Mouse (Mus musculus): ENCODE measurements around the gene Ak9. TPM values are rescaled to one million over a fixed set of nuclear protein-coding genes. Genes with fewer than 3 reads are reported as not detected.
A peak's percentile ranks its signal among the peaks of the same experiment; 100 is the strongest.

Ak9 gene
- polyA plus RNA-seq, 1 experiment from 2014 or later = 0.51 TPM

DNA sequence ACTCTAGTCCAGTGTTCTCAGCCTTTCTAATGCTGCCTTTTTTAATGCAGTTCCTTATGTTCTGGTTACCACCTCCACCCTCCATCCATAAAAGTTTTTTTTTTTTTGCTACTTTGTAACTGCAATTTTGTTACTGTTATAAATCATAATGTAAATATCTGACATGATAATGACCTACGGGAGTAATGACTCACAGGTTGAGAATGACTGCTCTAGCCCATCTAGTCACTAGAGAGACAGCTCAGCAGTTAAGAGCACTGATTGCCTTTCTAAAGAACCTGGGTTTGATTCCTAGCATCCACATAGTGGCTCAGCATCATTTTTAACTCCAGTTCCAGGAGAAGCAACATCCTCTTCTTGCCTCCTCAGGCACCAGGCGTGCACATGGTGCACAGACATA is 21.7 kb upstream of the Ak9 start:
- 59% methylated on average over 2 of the region's 2 CpGs for WGBS
- no peaks in the 10 kb centered on the region for H3K9me3 ChIP-seq (ENCODE audit: control insufficient read depth, low read length)
- no peaks in the 10 kb centered on the region for H3K27me3 ChIP-seq (ENCODE audit: control insufficient read depth, insufficient read depth, low read depth, low read length)
- no peak overlapping the region for H3K9ac ChIP-seq (ENCODE audit: low read length)
- no peak overlapping the region for H3K4me3 ChIP-seq (ENCODE audit: low read length)
- H3K4me1 ChIP-seq (replicated peaks; ENCODE audit: control insufficient read depth, insufficient read depth, low read length) = peaks cover 4% of the 10 kb centered on the region; the same call in 1 of the 2 replicates
- H3K4me2 ChIP-seq (ENCODE audit: low read depth, low read length) = no peak overlapping the region
- H3K27ac ChIP-seq (ENCODE audit: low read length) = no peak overlapping the region
- H3K36me3 ChIP-seq (ENCODE audit: control insufficient read depth, insufficient read depth, low read length) = no peaks in the 10 kb centered on the region
- ATAC-seq (ENCODE audit: low read depth) = no peak

DNA sequence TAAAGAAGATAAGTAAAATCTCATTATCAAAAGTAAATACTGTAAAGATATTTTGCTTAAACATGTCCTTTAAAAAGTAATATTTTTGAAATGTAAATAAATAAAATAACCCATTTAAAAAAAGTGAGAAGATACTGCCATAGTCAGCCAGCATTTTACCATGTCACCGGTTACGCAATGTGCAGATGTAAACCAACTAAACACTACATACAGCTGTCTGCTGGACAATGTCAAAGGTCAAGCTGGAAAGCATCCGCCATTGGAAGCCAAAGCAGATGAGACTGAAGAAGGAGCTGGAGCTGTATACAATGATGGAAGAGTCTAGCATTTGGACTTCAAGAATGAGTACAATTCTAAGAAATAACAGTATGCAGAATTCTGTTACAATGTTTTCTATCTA is 16.2 kb upstream of the Ak9 start:
- Histone ChIP-seq H3K9ac (ENCODE audit: low read length) (no peak overlapping the region), H3K27ac (ENCODE audit: low read length) (no peak overlapping the region), H3K36me3 (ENCODE audit: control insufficient read depth, insufficient read depth, low read length) (no peaks in the 10 kb centered on the region), H3K27me3 (ENCODE audit: control insufficient read depth, insufficient read depth, low read depth, low read length) (no peaks in the 10 kb centered on the region), H3K4me2 (ENCODE audit: low read depth, low read length) (no peak overlapping the region), H3K4me3 (ENCODE audit: low read length) (no peak overlapping the region), H3K9me3 (ENCODE audit: control insufficient read depth, low read length) (no peaks in the 10 kb centered on the region), H3K4me1 (replicated peaks; ENCODE audit: control insufficient read depth, insufficient read depth, low read length) (peaks cover 8% of the 10 kb centered on the region)
- ATAC-seq (ENCODE audit: low read depth) = peak; percentile 79
- WGBS = 51% methylated on average over 3 of the region's 3 CpGs

DNA sequence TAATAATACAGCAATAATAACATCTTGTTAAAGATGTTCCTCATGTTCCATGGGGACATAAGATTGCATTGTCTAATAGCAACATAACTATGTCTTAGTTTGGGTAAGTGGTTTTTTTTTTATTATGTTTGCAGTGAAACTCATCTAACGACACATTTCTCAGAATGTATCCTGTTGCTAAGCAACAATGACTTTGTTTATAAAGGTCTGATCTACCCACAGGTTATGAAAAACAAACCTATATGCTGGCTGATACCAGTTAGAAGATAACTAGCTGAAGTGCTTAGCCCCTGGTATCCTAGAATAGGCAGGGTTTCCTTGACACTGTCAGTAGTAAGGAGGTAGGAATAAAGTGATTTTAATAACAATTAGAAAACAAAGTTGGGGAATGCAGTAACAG is 15.7 kb upstream of the Ak9 start:
- no peak overlapping the region for H3K9ac ChIP-seq (ENCODE audit: low read length)
- no peaks in the 10 kb centered on the region for H3K27me3 ChIP-seq (ENCODE audit: control insufficient read depth, insufficient read depth, low read depth, low read length)
- no peaks in the 10 kb centered on the region for H3K36me3 ChIP-seq (ENCODE audit: control insufficient read depth, insufficient read depth, low read length)
- H3K4me2 ChIP-seq (ENCODE audit: low read depth, low read length) = no peak overlapping the region
- H3K9me3 ChIP-seq (ENCODE audit: control insufficient read depth, low read length) = no peaks in the 10 kb centered on the region
- no peak overlapping the region for H3K27ac ChIP-seq (ENCODE audit: low read length)
- H3K4me3 ChIP-seq (ENCODE audit: low read length) = no peak overlapping the region
- WGBS = 41% methylated on average over 1 of the region's 1 CpGs
- peaks cover 10% of the 10 kb centered on the region for H3K4me1 ChIP-seq (replicated peaks; ENCODE audit: control insufficient read depth, insufficient read depth, low read length)
- ATAC-seq (ENCODE audit: low read depth) = no peak

DNA sequence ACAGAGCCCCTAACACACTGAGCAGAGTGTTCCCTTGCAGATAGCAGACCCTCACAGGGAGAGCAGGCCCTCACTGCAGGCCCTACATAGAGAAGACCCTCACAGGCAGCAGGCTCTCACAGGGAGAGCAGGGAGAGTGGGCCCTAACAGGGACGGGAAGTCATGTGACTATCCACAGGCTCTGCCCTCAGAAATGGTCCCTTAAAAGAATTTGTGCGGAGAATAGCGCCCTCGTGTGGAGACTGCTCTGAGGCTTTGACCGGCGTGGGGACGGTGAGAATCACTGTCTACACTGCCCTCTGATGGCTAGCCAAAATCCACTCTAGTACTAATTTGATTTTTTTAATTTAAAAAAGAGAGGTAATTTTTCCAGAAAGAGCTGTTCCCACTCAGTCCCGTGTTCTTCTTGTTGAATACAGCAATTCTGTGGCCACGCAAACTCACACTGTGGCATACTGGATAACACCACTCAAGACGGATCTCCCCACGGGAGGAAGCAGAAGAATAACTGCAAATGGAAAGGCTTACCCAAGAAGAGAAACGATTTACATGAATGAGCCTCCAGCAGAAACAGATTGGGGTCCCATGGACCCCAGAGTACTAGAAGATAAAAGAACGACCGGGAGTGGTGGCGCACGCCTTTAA is 14.9 kb upstream of the Ak9 start:
- peak overlapping the region; percentile 50; the same call in 1 of the 2 replicates for H3K9ac ChIP-seq (ENCODE audit: low read length)
- no peak overlapping the region for H3K27ac ChIP-seq (ENCODE audit: low read length)
- H3K36me3 ChIP-seq (ENCODE audit: control insufficient read depth, insufficient read depth, low read length) = no peaks in the 10 kb centered on the region
- H3K9me3 ChIP-seq (ENCODE audit: control insufficient read depth, low read length) = no peaks in the 10 kb centered on the region
- peak; percentile 80 for ATAC-seq (ENCODE audit: low read depth)
- 37% methylated on average over 16 of the region's 16 CpGs for WGBS
- peaks cover 16% of the 10 kb centered on the region for H3K4me1 ChIP-seq (replicated peaks; ENCODE audit: control insufficient read depth, insufficient read depth, low read length)
- H3K4me2 ChIP-seq (ENCODE audit: low read depth, low read length) = no peak overlapping the region
- no peak overlapping the region for H3K4me3 ChIP-seq (ENCODE audit: low read length)
- no peaks in the 10 kb centered on the region for H3K27me3 ChIP-seq (ENCODE audit: control insufficient read depth, insufficient read depth, low read depth, low read length)

DNA sequence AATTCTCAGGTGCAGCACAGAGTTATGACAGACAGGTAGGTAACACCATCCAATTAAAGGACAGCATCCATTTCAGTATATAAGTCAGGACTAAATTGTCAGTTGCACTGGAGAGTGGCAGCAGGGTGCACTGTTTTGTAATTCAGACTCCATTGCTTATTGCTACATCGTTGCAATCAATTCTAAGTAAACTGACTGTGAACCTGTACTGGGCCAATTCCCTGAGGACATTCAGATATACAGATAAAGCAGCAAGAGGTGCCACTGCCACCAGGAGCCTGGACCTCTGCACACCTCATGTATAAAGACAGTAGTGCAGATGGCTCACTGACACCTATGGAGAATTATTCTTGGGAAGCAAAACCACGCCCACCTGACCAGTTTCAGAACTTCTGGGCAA is 12.8 kb upstream of the Ak9 start:
- WGBS = 83% methylated on average over 2 of the region's 2 CpGs
- Histone ChIP-seq H3K4me3 (ENCODE audit: low read length) (no peak overlapping the region), H3K27me3 (ENCODE audit: control insufficient read depth, insufficient read depth, low read depth, low read length) (no peaks in the 10 kb centered on the region)

DNA sequence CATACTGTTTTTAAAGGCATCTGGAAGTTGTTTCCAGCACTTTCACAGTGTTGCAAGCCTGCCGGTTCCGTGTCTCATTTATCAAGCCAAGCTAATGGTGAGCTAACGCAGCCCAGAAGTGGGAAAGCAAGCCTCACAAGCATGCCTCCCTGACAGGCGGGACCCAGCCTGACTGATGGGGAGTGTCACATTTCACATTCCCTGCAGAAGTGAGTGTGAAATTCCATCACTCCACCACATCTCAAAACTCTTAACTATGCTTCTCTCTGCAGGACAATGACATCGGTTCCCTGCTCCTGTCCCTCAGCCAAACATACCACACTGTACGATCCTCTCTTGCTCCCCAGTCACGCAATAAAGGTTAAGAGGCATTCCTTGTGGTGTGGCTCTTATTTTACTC is 10.8 kb upstream of the Ak9 start:
- Histone ChIP-seq H3K27me3 (ENCODE audit: control insufficient read depth, insufficient read depth, low read depth, low read length) (no peaks in the 10 kb centered on the region), H3K4me3 (ENCODE audit: low read length) (no peak overlapping the region), H3K4me1 (replicated peaks; ENCODE audit: control insufficient read depth, insufficient read depth, low read length) (peaks cover 16% of the 10 kb centered on the region), H3K9ac (ENCODE audit: low read length) (no peak overlapping the region), H3K27ac (ENCODE audit: low read length) (no peak overlapping the region), H3K4me2 (ENCODE audit: low read depth, low read length) (peak overlapping the region; percentile 43), H3K36me3 (ENCODE audit: control insufficient read depth, insufficient read depth, low read length) (no peaks in the 10 kb centered on the region), H3K9me3 (ENCODE audit: control insufficient read depth, low read length) (no peaks in the 10 kb centered on the region)
- peak; percentile 90 for ATAC-seq (ENCODE audit: low read depth)
- WGBS = under 1% methylated on average over 7 of the region's 7 CpGs

More for the DNA sequence above, 12.8 kb upstream of the Ak9 start:
- Histone ChIP-seq H3K36me3 (ENCODE audit: control insufficient read depth, insufficient read depth, low read length) (no peaks in the 10 kb centered on the region), H3K4me2 (ENCODE audit: low read depth, low read length) (no peak overlapping the region), H3K27ac (ENCODE audit: low read length) (no peak overlapping the region), H3K4me1 (replicated peaks; ENCODE audit: control insufficient read depth, insufficient read depth, low read length) (peaks cover 16% of the 10 kb centered on the region), H3K9me3 (ENCODE audit: control insufficient read depth, low read length) (no peaks in the 10 kb centered on the region), H3K9ac (ENCODE audit: low read length) (no peak overlapping the region)
- ATAC-seq (ENCODE audit: low read depth) = no peak

DNA sequence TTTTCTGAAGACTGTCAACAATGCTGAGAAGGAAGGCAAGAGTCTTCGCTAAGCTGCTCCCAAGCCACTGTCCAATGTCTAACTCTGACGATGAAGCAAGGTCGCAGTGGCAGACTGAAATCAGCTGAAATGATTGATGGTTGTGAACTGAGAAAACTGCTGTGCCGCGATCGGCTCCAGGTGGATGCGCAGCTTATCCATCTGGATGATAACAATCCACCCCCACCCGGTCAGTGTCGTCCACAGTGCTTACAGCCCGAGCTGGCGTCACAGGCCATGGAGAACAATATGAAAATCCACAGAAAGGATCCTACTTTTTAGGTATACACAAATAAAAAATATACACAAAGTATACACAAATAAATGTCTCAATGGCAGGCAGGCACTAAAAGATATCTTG is 9.0 kb upstream of the Ak9 start:
- no peak overlapping the region for H3K4me3 ChIP-seq (ENCODE audit: low read length)
- 47% methylated on average over 11 of the region's 11 CpGs for WGBS
- no peaks in the 10 kb centered on the region for H3K9me3 ChIP-seq (ENCODE audit: control insufficient read depth, low read length)
- H3K4me2 ChIP-seq (ENCODE audit: low read depth, low read length) = no peak overlapping the region
- H3K9ac ChIP-seq (ENCODE audit: low read length) = no peak overlapping the region
- no peaks in the 10 kb centered on the region for H3K27me3 ChIP-seq (ENCODE audit: control insufficient read depth, insufficient read depth, low read depth, low read length)
- peaks cover 9% of the 10 kb centered on the region for H3K4me1 ChIP-seq (replicated peaks; ENCODE audit: control insufficient read depth, insufficient read depth, low read length)
- no peak overlapping the region for H3K27ac ChIP-seq (ENCODE audit: low read length)
- no peak for ATAC-seq (ENCODE audit: low read depth)
- no peaks in the 10 kb centered on the region for H3K36me3 ChIP-seq (ENCODE audit: control insufficient read depth, insufficient read depth, low read length)

DNA sequence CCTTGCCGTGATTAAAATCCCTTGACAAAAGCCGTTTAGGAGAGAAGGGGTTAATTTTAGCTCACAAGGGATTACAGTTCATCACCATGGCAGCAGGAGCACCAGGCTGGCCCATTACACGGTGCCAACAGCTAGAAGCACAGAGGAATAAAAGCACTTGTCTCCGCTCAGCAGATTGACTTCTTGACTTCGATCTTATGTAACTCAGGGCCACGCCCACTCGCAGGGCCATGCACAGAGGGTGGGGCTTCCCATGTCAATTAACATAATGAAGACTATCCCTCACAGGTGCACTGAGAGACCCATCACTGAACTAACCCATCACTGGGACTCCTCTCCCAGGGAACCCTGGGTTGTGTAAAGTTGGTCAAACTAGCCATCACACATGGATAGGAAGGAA is 8.6 kb upstream of the Ak9 start:
- Histone ChIP-seq H3K4me1 (replicated peaks; ENCODE audit: control insufficient read depth, insufficient read depth, low read length) (peaks cover 9% of the 10 kb centered on the region), H3K9me3 (ENCODE audit: control insufficient read depth, low read length) (no peaks in the 10 kb centered on the region), H3K27me3 (ENCODE audit: control insufficient read depth, insufficient read depth, low read depth, low read length) (no peaks in the 10 kb centered on the region), H3K4me2 (ENCODE audit: low read depth, low read length) (no peak overlapping the region), H3K36me3 (ENCODE audit: control insufficient read depth, insufficient read depth, low read length) (no peaks in the 10 kb centered on the region), H3K27ac (ENCODE audit: low read length) (no peak overlapping the region), H3K4me3 (ENCODE audit: low read length) (no peak overlapping the region), H3K9ac (ENCODE audit: low read length) (no peak overlapping the region)
- 31% methylated on average over 7 of the region's 7 CpGs for WGBS
- ATAC-seq (ENCODE audit: low read depth) = no peak

DNA sequence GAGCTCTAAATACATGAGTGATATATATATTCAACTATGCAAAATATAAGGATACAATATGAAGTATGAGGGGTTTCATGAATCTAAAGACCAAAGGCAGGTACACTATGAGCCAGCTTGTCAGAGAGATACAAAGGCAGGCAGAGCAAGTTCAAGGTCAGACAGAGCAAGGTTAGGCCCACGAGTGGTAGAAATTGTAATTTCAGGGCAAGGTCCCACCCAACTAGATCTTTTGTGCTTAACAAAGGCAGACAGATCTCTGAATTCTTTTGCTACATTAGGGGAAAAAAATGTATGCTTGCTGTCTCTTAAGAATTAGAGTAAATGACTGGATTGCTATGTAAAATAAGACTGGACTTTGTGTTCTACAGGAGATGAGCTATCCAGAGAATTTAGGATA is 3.6 kb upstream of the Ak9 start:
- no peak for ATAC-seq (ENCODE audit: low read depth)
- H3K4me2 ChIP-seq (ENCODE audit: low read depth, low read length) = no peak overlapping the region
- no peak overlapping the region for H3K4me3 ChIP-seq (ENCODE audit: low read length)
- 46% methylated on average over 1 of the region's 1 CpGs for WGBS
- no peaks in the 10 kb centered on the region for H3K36me3 ChIP-seq (ENCODE audit: control insufficient read depth, insufficient read depth, low read length)
- H3K27me3 ChIP-seq (ENCODE audit: control insufficient read depth, insufficient read depth, low read depth, low read length) = no peaks in the 10 kb centered on the region
- H3K9ac ChIP-seq (ENCODE audit: low read length) = no peak overlapping the region
- peaks cover 7% of the 10 kb centered on the region; the same call in 1 of the 2 replicates for H3K4me1 ChIP-seq (replicated peaks; ENCODE audit: control insufficient read depth, insufficient read depth, low read length)
- H3K9me3 ChIP-seq (ENCODE audit: control insufficient read depth, low read length) = no peaks in the 10 kb centered on the region
- no peak overlapping the region for H3K27ac ChIP-seq (ENCODE audit: low read length)
